Mouse (Mus musculus): ENCODE data around the gene Slc34a2.

Slc34a2 gene

DNA sequence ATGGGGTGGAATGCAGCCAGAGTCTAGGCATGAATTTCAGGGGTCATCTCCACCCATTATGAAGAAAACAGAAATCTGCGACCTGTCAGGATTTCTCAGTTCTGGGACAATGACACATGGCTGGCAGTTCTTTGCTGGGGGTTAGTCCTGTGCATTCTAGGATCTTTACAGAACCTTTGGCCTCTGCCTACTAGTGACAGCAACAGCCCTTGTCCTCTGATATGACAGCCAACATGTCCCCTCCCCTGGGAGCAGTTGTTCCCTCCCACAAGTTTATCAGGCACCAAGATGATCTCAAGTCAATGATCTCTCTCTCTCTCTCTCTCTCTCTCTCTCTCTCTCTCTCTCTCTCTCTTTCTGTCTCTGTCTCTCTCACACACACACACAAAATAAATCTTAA lies 6.5 kb upstream of the Slc34a2 start:
- DNase-seq, result no peak

DNA sequence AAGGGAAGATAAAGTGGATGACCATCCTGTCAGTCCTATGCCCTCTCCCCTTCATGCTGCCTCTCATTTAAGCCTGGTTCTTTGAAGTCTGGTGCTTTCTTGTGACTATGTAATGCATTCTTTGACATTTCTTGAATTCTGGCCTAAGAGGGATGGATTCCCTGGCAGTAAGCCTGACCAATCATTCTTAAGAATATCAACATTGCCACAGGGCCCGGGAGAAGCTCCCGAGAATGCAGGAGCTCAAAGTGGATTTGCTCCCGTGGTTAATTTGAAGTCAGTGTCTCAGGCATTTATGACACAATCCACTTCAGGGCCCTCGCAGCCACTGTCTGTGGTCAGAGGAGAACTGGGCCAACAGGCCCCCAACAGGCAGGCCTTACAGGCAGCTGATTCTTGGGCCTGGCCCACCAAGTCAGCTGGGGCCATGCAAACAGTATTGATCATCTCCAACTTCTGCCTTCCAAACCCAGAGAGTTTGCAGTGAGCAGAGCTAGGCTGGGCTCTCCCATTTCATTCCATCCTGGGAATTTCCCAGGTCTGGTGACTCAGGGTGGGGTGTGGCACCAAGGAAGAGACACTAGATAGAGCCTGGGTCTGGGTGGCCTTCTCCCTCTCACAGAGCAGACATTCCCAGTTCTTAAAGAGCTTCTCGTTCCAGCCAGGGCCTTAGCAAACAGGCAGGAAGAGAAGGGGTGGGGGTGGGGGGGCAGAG lies 4.3 kb downstream of the Slc34a2 start:
- DNase-seq, result no peak

DNA sequence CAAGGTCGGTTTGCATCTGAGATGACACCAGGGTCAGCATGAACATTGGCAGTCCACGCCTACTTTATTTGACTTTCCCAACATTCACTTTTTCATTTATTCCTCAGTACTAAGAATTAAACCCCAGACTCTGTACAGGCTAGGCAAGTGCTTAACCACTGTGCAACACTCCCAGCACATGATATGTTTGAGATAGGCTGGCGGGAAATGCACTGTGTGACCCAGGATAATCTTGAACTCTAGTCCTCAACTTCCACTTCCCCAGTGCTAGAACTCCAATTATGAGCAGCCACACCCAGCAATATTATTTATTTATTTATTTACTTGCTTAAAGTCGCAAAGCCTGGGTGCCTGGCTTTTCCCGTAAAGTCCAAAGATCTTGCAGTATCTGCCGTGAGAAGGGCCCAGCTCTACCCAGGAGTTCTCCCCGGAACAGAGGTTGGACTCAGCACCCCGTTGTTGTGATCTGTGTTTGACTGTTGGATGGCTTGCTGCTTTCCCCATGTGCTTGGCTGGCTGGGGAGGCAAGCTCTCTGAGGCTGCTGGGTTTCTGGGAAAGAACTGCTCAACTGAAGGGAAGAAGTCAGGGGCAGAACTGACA lies 5.0 kb downstream of the Slc34a2 start:
- no peak for DNase-seq

DNA sequence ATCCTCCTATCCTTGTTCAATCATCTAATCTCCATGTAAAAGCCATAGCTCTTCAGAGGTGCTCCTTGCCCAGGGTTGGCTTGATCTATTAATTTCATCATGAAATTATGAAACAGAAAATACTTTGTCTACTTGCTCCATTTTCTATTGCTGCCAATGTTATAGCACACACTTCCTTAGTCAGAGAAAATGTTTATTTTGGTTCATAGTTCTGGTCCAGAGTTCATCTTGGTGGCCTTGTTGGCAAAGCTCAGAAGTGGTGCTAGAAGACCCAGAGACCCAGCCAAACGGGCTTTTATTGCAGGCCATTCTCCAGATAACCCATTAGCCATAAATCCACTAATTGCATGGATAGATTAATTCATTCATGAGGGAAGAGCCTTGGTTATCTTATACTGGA lies 5.8 kb downstream of the Slc34a2 start:
- no peak for DNase-seq

DNA sequence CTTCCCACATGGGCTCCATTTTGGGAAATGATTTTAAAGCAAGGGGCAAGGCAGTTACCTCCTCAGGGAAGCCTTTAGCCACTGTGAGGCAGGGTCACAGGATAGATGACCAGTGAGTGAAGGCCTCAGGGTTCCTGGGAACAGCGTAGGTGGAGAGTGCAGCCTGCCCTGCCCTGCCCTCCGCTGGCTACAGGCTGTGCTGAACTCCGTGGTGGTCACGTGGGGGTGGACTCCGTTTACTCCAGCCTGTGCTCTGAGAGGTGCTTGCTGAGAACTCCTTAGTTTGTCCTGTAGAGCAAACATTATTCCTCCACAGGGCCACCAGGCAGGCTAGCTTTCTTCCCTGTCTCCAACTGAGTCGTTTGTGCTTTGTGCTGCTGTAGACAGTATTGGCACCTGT lies 10.1 kb downstream of the Slc34a2 start:
- peak; percentile 44 for DNase-seq

DNA sequence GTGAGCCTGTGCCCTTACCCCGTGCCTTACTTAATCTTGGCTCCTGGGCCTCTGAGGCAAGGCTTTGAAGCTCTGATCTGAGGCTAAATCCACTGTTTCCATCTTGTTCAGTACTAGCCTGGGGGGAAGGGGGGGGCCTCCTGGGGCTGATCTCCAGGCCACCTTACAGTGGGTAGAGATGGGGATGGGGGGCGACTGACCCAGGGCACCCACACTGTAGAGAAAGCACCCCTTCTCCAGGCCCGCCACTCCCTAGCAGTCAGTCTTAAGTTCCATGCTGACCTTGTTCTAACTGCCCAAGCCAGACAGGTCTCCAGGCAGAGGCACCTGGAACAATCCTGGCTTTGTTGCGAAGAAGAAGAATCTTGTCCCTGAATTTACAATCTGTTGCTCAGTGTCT lies 10.7 kb downstream of the Slc34a2 start:
- no peak for DNase-seq

DNA sequence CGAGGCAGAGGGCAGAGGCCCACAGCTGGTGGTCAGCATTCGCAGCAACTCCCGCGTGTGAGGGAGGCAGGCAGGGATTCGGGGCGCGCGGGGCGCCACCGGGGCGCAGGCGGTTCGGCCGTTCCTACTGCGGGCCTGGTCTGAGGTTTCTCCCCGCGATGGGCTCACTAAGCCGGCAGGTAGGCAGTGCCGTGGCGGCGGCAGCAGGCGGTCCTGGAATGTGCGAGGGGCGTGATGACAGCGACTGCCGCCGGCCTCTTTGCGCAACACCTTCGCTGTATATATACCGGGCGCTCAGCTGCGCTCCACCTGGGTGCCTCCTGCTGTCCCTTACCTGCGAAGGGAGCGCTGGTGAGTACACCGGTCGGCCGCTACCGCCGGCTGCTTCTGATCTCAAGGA lies 11.2 kb downstream of the Slc34a2 start:
- peak; percentile 33 for DNase-seq

DNA sequence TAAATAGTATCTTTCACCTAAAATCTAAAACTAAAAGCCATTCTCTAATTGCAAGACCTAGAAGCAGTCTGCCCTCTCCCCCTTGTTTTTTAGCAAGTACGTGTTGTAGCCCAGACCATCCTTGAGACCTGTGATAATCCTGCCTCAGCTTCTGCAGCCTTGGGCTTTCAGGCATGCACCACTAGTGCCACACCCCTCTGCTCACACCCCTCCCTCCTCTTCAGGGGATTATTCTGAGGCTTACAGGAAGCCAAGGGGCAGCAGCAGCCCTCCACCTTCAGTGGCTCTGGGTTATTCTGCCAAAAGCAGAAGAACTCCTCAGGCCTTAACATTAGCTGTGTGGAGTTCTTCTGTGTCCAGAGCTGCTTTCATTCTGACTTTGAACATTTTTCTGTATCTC lies 13.1 kb downstream of the Slc34a2 start:
- DNase-seq, result no peak

DNA sequence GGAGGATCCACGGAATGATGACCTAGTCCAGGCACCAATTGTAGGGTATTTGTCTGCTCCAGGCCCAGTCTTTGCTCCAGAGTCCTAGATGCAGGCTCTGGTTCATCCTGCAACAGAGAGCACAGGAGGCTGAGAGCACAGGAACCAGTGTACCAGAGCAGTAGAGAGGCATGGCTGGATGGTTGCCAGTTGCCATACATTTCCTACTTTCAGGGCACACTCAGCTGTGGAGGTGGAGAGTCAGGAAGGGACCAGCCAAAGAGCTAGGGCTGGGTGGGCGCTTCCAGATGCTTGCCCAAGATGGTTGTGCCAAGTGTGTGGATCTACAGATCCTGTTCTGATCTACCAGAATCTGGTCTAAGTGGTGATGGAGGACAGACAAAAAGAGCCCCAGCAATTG lies 15.4 kb downstream of the Slc34a2 start:
- DNase-seq, result no peak

DNA sequence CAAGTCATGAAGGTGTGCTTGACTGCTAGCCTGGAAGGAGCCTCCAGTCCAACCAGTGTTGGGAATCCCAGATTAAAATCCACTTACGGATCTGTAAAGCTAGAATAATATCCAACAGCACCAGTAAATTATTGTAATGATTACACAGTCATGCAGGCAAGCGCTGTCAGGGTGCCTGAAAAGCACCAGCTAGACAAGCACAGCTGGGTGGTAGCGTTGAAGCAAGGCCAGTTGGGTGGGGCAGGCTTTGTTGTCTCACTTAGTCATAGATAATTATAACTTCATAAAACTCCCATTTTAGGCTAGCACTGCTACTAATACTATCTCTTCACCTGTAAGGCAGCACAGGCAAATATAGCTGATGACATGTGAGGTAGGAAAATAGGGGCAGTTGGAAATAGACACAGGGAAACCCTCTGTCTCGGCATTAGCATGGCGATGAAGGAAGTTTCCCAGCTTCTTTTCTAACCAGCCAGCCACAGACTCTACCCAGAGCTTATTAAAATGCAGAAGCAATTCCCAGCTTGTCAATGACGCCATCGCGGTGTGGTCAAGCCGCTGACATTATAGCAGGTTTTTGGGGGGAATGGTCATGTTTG lies 23.8 kb downstream of the Slc34a2 start:
- DNase-seq, result no peak

DNA sequence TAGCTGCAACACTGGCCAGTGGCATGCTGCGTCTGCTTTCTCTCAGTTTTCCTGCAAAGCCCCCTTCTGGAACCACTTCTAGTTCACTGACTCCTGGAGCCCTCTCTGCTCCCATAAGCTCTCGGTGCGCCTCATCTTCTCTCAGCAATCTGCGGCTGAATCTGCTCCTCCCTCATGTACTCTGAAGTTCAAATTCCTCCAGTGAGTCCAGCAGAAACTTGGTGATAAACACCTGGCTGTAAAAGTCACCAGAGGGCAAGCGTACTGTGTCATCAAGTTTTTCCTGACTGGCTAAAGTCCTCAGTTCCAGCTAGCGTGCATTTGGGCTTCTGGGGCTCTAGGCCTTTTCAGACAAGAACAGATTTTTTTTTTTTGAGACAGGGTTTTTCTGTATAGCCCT lies 36.7 kb downstream of the Slc34a2 start:
- peak; percentile 57 for DNase-seq

DNA sequence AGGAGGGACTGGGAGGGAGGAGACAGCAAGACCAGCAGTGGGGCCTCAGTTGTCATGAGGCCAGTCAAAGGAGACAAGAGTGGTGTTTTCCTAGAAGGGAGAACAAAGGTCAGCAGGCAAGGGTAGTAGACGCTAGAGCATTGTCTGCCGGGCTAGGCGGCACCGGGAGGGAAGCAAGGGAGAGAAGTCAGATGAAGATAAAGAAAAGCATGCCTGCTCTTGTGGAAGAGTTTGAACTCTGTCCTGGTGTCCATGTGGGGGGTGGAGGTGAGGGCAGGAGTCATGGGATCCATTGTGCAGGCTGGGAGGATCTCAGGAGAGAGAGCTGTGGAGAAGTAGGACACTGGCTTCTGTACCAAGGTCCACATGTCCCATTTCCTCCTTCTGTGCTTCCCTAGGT lies 40.6 kb downstream of the Slc34a2 start:
- peak; percentile 86 for DNase-seq

DNA sequence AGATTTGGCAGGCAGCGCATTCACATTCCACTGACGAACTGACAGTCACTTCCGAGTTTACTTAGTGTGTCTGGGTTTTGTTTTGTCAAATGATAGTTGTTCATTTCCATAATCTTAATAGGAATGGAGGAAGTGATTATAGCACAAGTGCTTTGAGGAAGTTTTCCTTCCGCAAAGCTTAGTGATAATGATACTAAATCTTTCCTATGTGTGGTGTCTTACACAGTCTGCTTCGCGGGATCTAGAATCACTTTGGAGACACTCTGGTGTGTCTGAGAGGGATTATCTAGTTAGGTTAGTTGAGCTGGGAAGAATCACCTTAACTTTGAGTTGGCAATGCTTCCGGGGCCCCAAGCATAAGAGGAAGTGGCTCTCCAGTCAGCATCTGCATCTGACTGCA lies 49.6 kb downstream of the Slc34a2 start:
- no peak for DNase-seq

DNA sequence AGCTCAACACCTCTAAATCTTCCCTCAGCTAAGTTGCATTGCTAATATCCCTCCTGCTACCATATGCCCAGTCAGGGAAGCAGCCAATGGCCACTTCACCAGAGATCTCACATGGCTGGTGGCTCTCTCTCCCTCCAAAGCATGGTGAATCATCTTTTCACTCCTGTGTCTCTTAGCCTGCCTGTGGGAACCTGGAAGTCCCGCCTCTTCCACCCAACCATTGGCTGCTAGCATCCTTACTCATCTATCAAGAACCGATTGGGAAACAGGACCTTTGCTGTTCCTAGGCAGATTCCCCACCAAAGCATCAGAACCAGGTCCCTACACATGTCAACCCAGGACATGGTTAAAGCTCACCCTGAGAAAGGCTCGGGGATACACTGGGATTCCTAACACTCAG lies 53.5 kb downstream of the Slc34a2 start:
- no peak for DNase-seq

DNA sequence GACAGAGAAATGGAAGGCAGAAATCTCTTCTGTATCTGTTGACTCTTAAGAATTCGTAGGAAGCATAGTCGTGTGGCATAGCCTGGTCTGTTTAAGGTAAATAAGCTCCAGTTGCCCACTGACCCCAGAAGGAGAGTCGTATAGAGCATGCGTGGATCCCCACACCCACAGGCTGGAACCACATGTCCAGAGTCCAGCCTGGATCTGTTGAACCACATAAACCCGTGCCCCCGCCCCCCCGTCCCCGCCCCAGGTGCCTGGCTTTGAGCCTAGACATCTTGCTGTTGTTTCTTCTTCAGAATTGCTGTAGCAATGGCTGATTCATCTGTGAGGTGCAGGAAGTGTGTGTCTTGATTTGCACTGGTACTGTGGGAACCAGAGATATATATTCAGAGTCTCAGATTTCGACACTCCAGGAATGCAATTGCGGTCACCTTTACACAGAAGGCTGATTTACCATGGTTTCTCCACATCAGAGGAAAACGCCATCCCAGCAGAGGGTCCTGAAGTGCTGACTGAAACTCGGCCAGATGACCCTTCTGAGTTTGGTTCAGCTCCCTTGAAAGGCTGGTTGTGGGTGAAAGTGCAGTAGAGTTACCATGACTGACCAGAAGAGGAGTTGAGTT lies 64.1 kb downstream of the Slc34a2 start:
- peak; percentile 83 for DNase-seq

DNA sequence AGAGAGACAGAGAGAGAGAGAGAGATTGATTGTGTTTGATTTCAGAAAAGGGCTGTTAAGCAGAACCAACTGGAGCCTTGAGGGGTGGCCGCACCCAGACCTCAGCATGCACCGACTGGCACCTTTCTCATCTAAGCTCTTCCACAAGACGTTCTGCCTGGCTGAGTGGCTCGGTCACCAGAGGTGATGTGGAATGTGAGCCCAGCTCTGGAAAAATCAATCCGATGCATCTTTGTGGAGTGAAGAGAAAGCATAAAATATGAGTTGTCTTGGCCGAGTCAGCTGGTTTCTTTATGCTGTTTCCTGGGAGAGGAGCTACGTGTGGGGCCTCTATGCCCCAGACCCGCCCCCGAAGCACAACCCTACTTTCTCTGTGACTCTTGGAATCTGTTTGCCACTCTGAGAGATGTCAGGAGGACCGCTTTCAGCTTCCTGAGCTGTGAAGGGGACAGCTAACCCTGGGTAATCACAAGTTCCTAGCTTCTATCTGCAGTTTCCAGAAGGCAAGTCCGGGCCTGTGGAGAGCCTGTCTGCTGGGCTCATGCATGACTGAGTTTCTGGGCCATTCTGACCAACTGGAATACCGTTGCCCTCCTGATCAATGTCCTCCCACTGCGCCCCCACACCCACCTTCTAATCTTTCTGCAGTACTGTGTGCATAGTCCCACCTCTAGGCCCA lies 66.4 kb downstream of the Slc34a2 start:
- peak; percentile 73 for DNase-seq

DNA sequence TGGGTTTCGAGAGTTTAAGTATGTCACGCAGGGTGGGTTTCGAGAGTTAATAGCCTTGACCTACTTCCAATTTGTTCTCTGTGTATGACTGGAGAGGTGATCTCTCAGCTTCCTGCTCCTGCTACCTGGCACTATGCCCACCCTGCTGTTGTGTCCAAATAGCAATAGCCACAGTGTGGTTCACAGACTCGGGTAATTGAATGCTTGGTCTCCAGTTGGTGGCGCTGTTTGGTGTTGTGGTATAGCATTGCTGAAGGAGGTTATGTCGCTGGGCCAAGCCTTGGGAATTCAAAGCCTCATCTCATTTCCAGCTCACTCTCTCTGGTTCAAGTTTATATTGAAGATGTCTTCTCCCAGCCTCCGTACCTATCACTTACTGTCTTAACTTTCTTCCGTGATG lies 67.8 kb downstream of the Slc34a2 start:
- peak; percentile 46 for DNase-seq

DNA sequence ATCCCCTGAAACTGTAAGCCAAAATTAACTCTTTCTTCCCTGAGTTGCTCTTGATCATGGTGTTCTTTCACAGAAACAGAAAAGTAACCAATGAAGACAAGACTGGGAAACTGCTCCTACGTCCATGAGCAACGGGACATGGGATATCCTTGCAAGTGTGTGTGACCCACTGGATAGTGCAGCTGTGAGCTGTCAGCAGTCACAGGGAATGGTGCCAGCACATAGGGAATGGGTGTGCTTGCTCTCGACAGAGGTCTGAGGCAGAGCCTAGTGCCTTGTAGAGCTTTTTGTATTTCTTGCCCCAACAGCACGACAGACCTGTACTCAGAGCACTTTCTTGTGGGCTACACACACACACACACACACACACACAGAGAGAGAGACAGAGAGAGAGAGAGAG lies 68.2 kb downstream of the Slc34a2 start:
- no peak for DNase-seq

DNA sequence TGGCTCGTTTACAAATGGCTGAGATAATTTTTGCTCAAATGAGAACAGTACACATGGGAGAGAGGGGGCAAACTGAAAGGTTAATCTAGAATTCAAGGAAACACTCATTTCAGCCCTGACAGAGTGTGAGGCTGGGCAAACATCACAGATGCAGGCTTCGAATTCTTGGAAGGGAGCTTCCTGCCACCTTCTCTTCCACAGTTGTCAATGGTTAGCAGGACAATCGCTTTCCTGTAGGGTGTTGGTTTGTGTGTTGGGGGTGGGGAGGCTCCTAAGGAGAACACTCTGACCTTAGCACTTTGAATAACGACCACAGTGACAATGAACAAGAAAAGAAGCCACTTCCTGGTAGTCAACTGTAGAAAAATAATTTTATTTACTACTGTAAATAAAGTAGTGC lies 68.8 kb downstream of the Slc34a2 start:
- no peak for DNase-seq

DNA sequence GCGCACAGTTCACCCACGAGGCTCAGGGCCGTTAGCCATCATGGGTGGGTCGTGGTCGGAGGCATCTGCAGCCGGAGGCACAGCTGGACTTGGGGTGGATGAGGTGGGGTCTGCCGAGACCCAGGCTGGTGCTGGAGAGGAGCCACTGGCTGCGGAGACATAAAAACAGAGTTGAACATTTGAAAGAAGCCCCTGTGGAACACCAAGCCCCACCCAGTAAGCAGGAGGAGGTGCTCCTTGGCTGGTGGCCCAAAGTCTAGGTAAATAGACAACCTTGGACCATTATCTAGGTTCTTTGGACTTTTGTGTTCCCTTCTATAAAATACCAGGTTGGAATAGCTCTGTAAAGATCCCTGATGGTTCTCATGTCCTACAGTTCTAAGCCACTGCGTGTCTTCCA lies 70.1 kb downstream of the Slc34a2 start:
- DNase-seq, result peak; percentile 52

DNA sequence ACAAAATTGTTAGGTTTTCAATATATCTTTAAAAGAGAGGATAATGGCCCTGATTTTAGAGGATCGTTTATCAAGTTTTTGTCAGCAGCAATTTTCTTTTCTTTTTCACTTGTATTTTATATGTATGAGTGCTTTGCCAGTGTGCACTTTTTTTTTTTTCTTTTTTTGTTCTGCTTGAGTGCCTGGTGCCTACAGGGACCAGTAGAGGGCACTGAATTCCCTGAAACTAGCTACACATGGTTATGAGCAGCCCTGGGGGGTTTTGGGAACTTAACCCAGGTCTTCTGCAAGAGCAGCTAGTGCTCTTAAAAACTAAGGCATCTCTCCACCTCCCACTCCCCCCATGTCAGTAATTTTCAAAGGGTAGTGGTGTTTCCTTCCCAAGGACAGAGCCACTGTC lies 70.8 kb downstream of the Slc34a2 start:
- DNase-seq, result no peak

DNA sequence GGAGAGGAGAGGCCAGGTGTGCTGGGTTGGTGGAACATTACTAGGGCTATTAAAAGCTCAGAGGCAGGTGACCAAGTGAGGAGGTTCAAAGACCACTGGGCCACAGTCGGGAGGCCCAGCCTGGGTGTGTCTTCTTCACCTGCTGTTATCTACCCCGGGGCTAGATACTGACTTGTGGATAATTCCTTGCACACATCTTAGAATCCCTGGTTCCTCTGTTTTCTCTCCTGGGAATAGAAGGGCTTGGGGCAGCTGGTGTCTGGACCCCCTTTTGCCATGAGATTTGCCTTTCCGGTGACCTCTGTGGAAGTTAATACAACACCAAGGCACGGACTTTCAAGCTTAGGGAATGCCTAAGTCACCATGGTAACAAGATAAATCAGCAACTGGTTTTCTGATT lies 72.3 kb downstream of the Slc34a2 start:
- DNase-seq, result peak; percentile 76

DNA sequence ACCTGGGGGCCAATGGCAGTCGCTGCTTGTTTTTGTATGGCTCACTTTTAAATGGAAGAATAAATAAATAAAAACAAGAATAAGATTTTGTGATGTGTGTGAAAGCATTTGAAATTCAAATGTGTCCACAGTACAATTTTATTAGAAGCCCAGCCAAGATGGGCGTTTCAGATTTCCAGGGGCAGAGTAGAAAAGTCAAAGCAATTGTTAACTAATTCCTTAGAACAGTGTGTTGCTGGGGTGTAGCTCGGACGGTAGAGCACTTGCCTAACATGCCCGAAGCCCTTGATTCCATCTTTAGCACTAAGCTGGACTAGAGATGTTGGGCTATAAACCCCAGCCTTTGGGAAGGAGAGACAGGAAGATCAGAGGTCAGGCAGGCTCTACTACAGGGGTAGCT lies 73.2 kb downstream of the Slc34a2 start:
- DNase-seq, result peak; percentile 62

DNA sequence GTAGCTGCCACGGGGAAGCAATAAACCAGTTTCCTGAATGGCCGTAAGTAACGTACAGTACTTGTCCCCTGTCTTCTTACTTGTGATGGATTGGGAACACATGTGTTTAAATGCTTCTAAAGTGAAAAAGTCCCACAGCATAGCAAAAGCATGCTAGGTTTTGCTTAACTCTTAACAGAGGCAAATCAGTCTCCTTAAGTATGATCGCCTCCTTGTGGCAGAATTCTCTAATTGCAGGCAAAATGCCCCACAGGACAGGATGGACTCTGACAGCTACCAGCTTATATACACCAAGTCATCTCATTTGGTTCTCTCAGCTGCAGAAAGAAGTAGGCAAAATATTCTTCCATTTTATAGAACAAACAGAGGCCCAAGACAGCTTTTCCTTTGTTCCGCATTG lies 75.1 kb downstream of the Slc34a2 start:
- DNase-seq, result no peak
